Mouse (Mus musculus) left cerebral cortex, postnatal 10 days (tissue): ENCODE results near the gene Usp30. TPM values are rescaled to one million over a fixed set of nuclear protein-coding genes. Genes with fewer than 3 reads are reported as not detected.

Experiments
- DNase-seq, 2 experiments: peaks; one replicate each; pipeline ENCODE4 v3.0.0; 2021 to 2022; ENCODE audit warnings: low spot score in 2 of 2, mixed read lengths in 1 of 2; ENCODE audit errors: extremely low spot score in 1 of 2
- intact Hi-C: fragments of 180-260 bp; cut with DNase I; formaldehyde crosslinking; loops from one replicate; pipeline ENCODE4 v1.15.1; 2025
- total RNA-seq, 2 experiments: library from RNA; stranded (reverse); gene quantifications; 2 replicates each; pipeline ENCODE4 v1.2.3; 2021

Usp30 gene
- total RNA-seq, 2 experiments from 2014 or later = 30.9 to 31.5 TPM

DNA sequence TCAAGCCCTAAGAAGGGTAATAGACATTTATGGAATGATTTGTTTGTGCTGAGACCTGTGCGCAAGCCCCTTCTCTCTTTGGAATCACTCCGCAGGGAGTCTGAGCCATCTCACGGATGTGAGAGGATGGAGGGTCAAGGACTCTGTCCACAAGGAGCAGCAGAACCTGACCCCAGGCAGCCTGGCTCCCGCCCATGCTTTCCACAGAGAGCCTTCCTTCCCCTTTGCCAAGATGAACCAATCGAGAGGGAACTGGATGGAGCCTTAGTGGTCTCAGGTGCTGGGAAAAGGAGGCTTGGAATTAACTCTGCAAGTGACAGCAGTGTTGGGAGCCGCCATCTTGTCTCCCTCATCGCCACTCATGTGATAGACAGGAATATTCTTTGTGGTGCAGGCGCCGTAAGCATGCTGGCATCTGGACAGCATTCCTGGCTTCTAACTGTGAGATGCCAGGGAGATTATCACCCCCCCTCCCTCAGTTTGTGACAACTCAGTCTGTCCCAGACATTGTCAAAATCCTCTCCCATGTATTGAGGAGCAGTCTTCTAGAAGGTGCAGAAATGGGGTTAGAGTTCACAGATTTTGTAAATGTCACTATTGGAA, 8.0 kb upstream of the Usp30 start:
- intact Hi-C loops = loop anchor here (5.0 kb wide), 1 partner anchor 70 kb away; the partner anchor contains the start of gene Alkbh2
- DNase-seq = no peak

DNA sequence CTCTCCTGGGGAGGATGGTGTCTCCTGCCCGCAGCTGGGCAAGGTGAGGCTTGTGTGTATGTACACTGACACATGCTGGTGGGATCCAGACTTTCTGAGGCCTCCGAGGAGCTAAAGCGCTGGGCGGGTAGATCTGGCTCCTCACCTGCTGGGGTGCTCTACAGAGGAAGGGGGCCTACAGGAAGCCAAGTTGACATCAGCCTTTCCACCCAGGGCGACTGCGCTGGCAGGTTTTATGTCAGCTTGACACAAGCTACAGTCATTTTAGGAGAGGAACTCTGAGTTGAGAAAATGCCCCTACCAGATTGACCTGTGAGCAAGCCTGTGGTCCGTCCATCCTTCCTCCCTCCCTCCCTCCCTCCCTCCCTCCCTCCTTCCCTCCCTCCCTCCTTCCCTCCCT, 3.6 kb upstream of the Usp30 start:
- no peak for DNase-seq
- intact Hi-C loops = no loop called here

GRCm38 (mm10) chr5:114063958-114064357, 1.3 kb upstream of the Usp30 start:
- intact Hi-C loops = no loop called here
- no peak for DNase-seq

- intact Hi-C loops = no loop called here
- DNase-seq = no peak
Measured at GRCm38 (mm10) chr5:114066601-114067000, 1.3 kb downstream of the Usp30 start.

DNA sequence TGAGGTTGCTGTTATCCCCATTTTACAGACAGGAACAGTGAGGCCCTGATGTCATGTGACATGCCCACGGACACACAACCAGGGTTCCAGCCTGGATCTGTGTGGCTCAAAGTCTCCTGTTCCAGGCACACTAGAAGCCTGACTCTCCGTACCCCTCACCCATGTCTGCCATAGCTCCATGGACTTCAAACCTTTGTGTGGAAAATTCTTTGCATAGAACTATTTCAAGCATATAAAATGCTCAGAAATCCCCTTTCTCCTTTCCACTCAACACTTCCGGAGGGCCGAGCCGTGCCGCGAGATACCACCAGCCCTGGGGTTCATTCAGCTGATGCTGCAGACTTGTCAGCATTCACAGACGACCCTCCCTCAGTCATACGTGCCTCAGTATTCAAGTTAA, 2.3 kb downstream of the Usp30 start:
- no peak for DNase-seq
- intact Hi-C loops = no loop called here

GRCm38 (mm10) chr5:114067982-114068381, 2.7 kb downstream of the Usp30 start:
- intact Hi-C loops = no loop called here
- no peak for DNase-seq

GRCm38 (mm10) chr5:114070858-114071257, 5.6 kb downstream of the Usp30 start:
- intact Hi-C loops = no loop called here
- DNase-seq = no peak

- intact Hi-C loops = no loop called here
- DNase-seq = no peak
Measured at GRCm38 (mm10) chr5:114072262-114072661, 7.0 kb downstream of the Usp30 start.

- no peak for DNase-seq
- intact Hi-C loops = no loop called here
Measured at GRCm38 (mm10) chr5:114077009-114077408, 11.7 kb downstream of the Usp30 start.

GRCm38 (mm10) chr5:114085501-114085900, 20.2 kb downstream of the Usp30 start:
- intact Hi-C loops = no loop called here
- no peak for DNase-seq

DNA sequence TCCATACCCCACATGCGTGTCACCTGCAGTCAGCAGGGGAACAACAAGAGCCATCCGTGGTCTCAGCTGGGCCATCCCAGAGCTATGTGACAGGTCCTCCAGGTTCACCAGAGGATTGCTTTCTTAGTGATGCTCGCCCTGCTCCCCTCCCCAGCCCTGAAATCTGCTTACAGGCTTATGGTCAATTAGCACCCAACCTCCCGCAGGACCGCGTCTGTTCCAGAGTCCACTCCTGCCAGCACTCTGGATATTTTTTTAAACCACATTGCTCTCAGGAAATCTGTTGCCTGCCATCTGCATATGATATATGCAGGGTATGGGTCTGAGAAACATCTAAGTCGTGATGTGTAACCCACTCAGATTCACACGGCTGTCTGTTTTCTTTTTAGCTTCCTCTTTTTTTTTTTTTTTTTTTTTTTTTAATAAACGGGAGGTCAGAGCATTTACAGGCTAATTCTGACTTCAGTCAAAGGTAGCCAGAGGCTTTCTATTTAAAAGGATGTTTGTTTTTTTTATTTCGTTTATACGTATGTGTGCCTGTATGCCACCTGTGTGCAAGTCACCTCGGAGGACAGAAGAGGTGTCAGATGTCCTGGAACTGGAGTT, 22.7 kb downstream of the Usp30 start:
- intact Hi-C loops = no loop called here
- no peak for DNase-seq

GRCm38 (mm10) chr5:114090421-114091013, 25.3 kb downstream of the Usp30 start:
- DNase-seq = no peak
- intact Hi-C loops = no loop called here

GRCm38 (mm10) chr5:114091057-114091807, 26.0 kb downstream of the Usp30 start, which contains the start of gene Svop:
Gene Svop (minus strand): TSS chr5:114091570.
- intact Hi-C loops = no loop called here
- DNase-seq = peak; percentile 63 to 89

GRCm38 (mm10) chr5:114099709-114100389, 34.6 kb downstream of the Usp30 start:
- DNase-seq = peak; percentile 93 to 94
- intact Hi-C loops = no loop called here

- DNase-seq = no peak
- intact Hi-C loops = no loop called here
Measured at GRCm38 (mm10) chr5:114100390-114101099, 35.3 kb downstream of the Usp30 start.

DNA sequence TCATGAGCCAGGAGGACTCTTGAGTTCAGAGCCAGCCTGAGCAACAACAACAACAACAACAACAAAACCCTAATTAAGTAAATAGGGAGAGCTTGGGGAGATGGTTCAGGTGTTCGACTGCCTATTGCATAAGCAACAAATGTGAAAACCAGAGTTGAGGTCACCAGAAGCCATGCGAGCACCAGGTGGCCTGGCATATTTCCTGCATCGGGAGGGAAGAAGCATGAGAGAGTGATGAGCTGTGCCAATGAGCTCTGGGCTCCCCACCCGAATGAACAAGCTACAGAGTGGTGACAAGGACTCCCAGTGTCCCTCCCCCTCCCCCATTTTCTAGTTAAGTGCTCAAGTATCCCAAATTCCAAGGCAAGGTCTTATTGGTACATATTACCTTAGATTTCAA, 36.6 kb downstream of the Usp30 start:
- DNase-seq = no peak
- intact Hi-C loops = no loop called here

- no peak for DNase-seq
- intact Hi-C loops = no loop called here
Measured at GRCm38 (mm10) chr5:114102807-114103206, 37.5 kb downstream of the Usp30 start.

- DNase-seq = no peak
- intact Hi-C loops = no loop called here
Measured at GRCm38 (mm10) chr5:114106391-114106935, 41.2 kb downstream of the Usp30 start.
